Mouse (Mus musculus) heart, postnatal 0 days (tissue): ENCODE results near the gene Mllt6. TPM values are rescaled to one million over a fixed set of nuclear protein-coding genes. Genes with fewer than 3 reads are reported as not detected.
"Not testable (repeated sequence)": the region's sequence is repeated elsewhere in the genome, so short reads cannot be mapped to it uniquely, and the experiment has no call there.

ENCODE experiments used
- ATAC-seq: fragments of 200-750 bp; cut with Nextera tagmentation; 2 replicates; pipeline ENCODE4 v1.8.0; 2017; ENCODE audit warnings: low read depth, moderate number of reproducible peaks, moderate library complexity; ENCODE audit not compliant: insufficient read depth
- DNase-seq: peaks from one replicate; pipeline ENCODE4 v3.0.0-alpha.2; 2016; ENCODE audit warnings: low spot score
- H3K27ac ChIP-seq: fragments of 300-500 bp; sonication (generic); 2 replicates; pipeline ENCODE4 v1.5.1; 2014; ENCODE audit warnings: low read depth, mild to moderate bottlenecking
- H3K27me3 ChIP-seq: fragments of 300-500 bp; sonication (generic); 2 replicates; pipeline ENCODE4 v1.6.1; 2014; ENCODE audit warnings: low read length, mixed read lengths; ENCODE audit not compliant: control insufficient read depth, insufficient read depth
- H3K36me3 ChIP-seq: fragments of 300-500 bp; sonication (generic); replicated peaks from 2 replicates; pipeline ENCODE4 v1.6.1; 2014; ENCODE audit warnings: low read length, mixed read lengths; ENCODE audit not compliant: control insufficient read depth, insufficient read depth
- H3K4me1 ChIP-seq: fragments of 300-500 bp; sonication (generic); 2 replicates; pipeline ENCODE4 v1.6.1; 2014; ENCODE audit warnings: antibody characterized with exemption; ENCODE audit not compliant: control insufficient read depth, insufficient read depth
- H3K4me2 ChIP-seq: fragments of 300-500 bp; sonication (generic); 2 replicates; pipeline ENCODE4 v1.6.1; 2014; ENCODE audit warnings: low read depth, mild to moderate bottlenecking, low read length, moderate library complexity
- H3K4me3 ChIP-seq: fragments of 300-500 bp; sonication (generic); 2 replicates; pipeline ENCODE4 v1.5.1; 2014; ENCODE audit warnings: low read depth, low read length
- H3K9ac ChIP-seq: fragments of 300-500 bp; sonication (generic); replicated peaks from 2 replicates; pipeline ENCODE4 v1.6.1; 2014; ENCODE audit warnings: low read depth, low read length, mixed read lengths
- H3K9me3 ChIP-seq: fragments of 300-500 bp; sonication (generic); replicated peaks from 2 replicates; pipeline ENCODE4 v1.6.1; 2016; ENCODE audit warnings: low read length; ENCODE audit not compliant: control insufficient read depth
- CTCF ChIP-seq: IDR thresholded peaks from 2 replicates; pipeline ENCODE4 v1.5.1; 2016; ENCODE audit warnings: antibody characterized with exemption, control low read depth, low read depth
- EP300 ChIP-seq: IDR thresholded peaks from 2 replicates; pipeline ENCODE4 v1.6.1; 2016; ENCODE audit warnings: antibody characterized with exemption, low read depth
- WGBS: fragments of 180-500 bp; shearing (Covaris S2); extraction: QIAGEN DNeasy Blood & Tissue Kit; methylation state at CpG from one replicate; pipeline ENCODE4 v1.1.7; 2014; 5-methylcytosine and 5-hydroxymethylcytosine counted together
- polyA plus RNA-seq: library from polyadenylated mRNA; unstranded; fragments of >200 nt; fragmentation: Nextera tagmentation; extraction: Ambion mirVana; gene quantifications from 2 replicates; pipeline ENCODE4 v1.2.1, GENCODE M21; 2015
- total RNA-seq: library from RNA; depleted of rRNA; stranded (reverse); fragments of >200 nt; gene quantifications from 2 replicates; pipeline ENCODE4 v1.2.3, GENCODE M21; 2014; ENCODE audit warnings: low replicate concordance

Mllt6 gene
- total and polyA plus RNA-seq, 2 experiments from 2014 or later: 1.6 to 45.2 TPM

GRCm38 (mm10) chr11:97635468-97636019, 27.7 kb upstream of the Mllt6 start:
- no peak overlapping the region for H3K27ac ChIP-seq
- no peak overlapping the region for H3K4me3 ChIP-seq
- TF ChIP-seq CTCF (no peak), EP300 (no peak)
- no peak for ATAC-seq
- peaks cover 13% of the 10 kb centered on the region for H3K27me3 ChIP-seq
- no peaks in the 10 kb centered on the region for H3K4me1 ChIP-seq
- H3K9ac ChIP-seq: no peak overlapping the region
- no peaks in the 10 kb centered on the region for H3K9me3 ChIP-seq
- H3K36me3 ChIP-seq: no peaks in the 10 kb centered on the region
- WGBS: 62% methylated on average over 11 of the region's 11 CpGs
- H3K4me2 ChIP-seq: no peak overlapping the region
- DNase-seq: no peak

- DNase-seq: no peak
- no peak for ATAC-seq
- Histone ChIP-seq H3K4me2 (no peak overlapping the region), H3K36me3 (no peaks in the 10 kb centered on the region), H3K9me3 (no peaks in the 10 kb centered on the region), H3K27ac (no peak overlapping the region), H3K27me3 (no peaks in the 10 kb centered on the region), H3K4me1 (no peaks in the 10 kb centered on the region), H3K9ac (no peak overlapping the region), H3K4me3 (no peak overlapping the region)
- TF ChIP-seq EP300 (no peak), CTCF (no peak)
- WGBS: 41% methylated on average over 8 of the region's 8 CpGs
Measured at GRCm38 (mm10) chr11:97641668-97642067, 21.5 kb upstream of the Mllt6 start.

- no peak for DNase-seq
- H3K27me3 ChIP-seq: no peaks in the 10 kb centered on the region
- H3K9ac ChIP-seq: no peak overlapping the region
- 47% methylated on average over 2 of the region's 2 CpGs for WGBS
- H3K36me3 ChIP-seq: no peaks in the 10 kb centered on the region
- H3K4me2 ChIP-seq: no peak overlapping the region
- 0 out of 2 replicates have a peak, but pooled peaks have one; percentile 13 for TF ChIP-seq CTCF
- no peak for TF ChIP-seq EP300
- H3K27ac ChIP-seq: no peak overlapping the region
- ATAC-seq: no peak
- H3K4me3 ChIP-seq: no peak overlapping the region
- H3K9me3 ChIP-seq: no peaks in the 10 kb centered on the region
- H3K4me1 ChIP-seq: no peaks in the 10 kb centered on the region
Measured at GRCm38 (mm10) chr11:97642746-97643145, 20.5 kb upstream of the Mllt6 start.

GRCm38 (mm10) chr11:97643380-97644055, 19.7 kb upstream of the Mllt6 start:
- Histone ChIP-seq H3K9ac (no peak overlapping the region), H3K36me3 (no peaks in the 10 kb centered on the region), H3K9me3 (no peaks in the 10 kb centered on the region), H3K4me2 (no peak overlapping the region), H3K27ac (no peak overlapping the region), H3K27me3 (no peaks in the 10 kb centered on the region), H3K4me1 (no peaks in the 10 kb centered on the region), H3K4me3 (no peak overlapping the region)
- 64% methylated on average over 8 of the region's 8 CpGs for WGBS
- DNase-seq (no peak), ATAC-seq (no peak)
- TF ChIP-seq EP300 (no peak), CTCF (no peak)

GRCm38 (mm10) chr11:97644834-97645233, 18.4 kb upstream of the Mllt6 start:
- DNase-seq (no peak), ATAC-seq (peak; percentile 53)
- WGBS: 4% methylated on average over 6 of the region's 6 CpGs
- no peak overlapping the region for H3K4me2 ChIP-seq
- H3K9me3 ChIP-seq: no peaks in the 10 kb centered on the region
- H3K4me1 ChIP-seq: no peaks in the 10 kb centered on the region
- TF ChIP-seq EP300: no peak
- peak; percentile 67 for TF ChIP-seq CTCF
- H3K9ac ChIP-seq: no peak overlapping the region
- no peak overlapping the region for H3K4me3 ChIP-seq
- no peak overlapping the region for H3K27ac ChIP-seq
- no peaks in the 10 kb centered on the region for H3K27me3 ChIP-seq
- no peaks in the 10 kb centered on the region for H3K36me3 ChIP-seq

- H3K27ac ChIP-seq, ATAC-seq, H3K4me1 ChIP-seq, H3K9ac ChIP-seq, DNase-seq, H3K27me3 ChIP-seq, H3K4me2 ChIP-seq, H3K9me3 ChIP-seq, H3K36me3 ChIP-seq, H3K4me3 ChIP-seq: not testable (repeated sequence)
- 83% methylated on average over 4 of the region's 4 CpGs for WGBS
Measured at GRCm38 (mm10) chr11:97648541-97648940, 14.7 kb upstream of the Mllt6 start.
